Mouse (Mus musculus) urinary bladder, postnatal 36 days (tissue): Measurements from ENCODE around the gene Clca4a.
"Not testable (repeated sequence)": the region's sequence is repeated elsewhere in the genome, so short reads cannot be mapped to it uniquely, and the experiment has no call there.

Experiments used
- DNase-seq, 2 experiments: peaks; one replicate each; pipeline ENCODE4 v3.0.0; 2022; ENCODE audit warnings: low spot score in 2 of 2, mixed read lengths in 1 of 2

Gene Clca4a

DNA sequence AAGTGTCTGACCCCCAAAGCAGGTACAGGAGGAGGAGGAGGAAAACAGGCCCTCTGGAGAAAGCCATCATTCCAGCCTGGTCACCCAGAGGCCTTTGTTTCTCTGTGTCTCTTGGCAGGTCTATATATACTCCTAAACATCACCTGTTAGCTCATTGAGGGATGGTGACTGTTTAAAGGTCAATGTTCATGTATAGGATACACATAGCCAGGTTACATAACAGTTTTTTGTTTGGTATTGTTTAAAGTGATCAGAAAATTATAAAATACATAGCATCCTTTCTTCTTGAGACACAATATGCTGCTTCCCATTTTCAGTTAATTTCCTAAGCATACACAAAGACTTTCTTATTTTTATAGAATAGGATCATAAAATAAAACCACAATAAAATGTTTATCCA is at the start of gene Clca4a:
TSS of gene Clca4a (minus strand) at position 101 of the 400 bp plus-strand sequence.
- no peak for DNase-seq

DNA sequence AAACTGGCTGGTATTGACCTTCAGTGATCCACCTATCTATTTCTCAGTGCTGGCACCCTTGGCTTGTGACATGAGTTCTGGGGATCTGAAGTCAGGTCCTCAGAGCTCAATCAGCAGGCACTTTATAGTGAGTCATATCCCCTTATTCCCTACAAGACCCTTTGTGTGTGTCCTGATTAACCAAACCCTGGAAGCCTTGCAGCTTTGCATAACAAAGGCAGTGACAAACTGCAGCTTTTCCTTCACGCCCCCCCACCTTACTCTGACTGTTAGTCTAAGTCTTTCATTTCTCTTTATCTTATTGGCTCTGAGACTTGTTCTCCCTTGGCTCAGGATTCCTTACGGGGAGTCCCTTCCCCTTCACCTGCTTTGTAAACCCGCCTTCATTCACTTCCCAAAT is 43.0 kb upstream of the Clca4a start:
- no peak for DNase-seq

DNA sequence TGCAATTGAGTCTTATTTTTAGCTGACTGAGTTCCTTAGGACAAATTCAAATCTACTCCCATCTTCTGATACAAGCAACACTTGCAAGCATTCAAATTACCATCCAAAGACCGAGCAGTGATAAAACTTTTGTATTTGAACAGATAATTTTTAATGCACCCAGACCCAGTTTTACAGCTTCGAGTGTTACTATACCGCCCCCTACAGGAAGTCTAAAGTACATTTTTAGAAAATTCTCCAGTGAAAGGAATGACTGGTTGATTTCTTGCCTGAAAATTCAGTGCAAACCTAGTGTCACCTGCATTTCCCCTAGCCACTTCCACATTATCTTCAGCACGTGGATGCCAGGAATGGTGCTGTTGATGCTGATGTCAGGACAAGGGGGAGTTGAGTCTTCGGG is 29.6 kb upstream of the Clca4a start:
- no peak for DNase-seq

DNA sequence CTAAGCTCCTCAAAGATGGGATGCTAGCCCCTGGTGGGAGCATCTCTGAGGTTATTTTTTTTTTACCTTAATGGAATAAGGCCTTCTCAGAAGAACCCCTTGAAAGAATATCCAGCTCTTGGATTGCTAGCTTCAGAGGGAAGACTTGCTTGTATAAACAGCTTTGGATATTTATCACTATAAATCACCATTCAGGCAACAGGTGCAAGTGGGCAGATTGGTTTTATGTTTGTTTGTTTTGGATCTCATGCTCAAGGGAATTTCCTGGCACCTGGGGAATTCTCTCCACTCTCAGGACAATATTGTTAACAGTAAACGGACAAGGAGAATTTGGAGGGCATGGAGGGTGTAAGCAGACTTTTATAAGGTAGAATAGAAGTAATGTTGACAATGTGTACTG is 26.1 kb upstream of the Clca4a start:
- DNase-seq, result no peak

DNA sequence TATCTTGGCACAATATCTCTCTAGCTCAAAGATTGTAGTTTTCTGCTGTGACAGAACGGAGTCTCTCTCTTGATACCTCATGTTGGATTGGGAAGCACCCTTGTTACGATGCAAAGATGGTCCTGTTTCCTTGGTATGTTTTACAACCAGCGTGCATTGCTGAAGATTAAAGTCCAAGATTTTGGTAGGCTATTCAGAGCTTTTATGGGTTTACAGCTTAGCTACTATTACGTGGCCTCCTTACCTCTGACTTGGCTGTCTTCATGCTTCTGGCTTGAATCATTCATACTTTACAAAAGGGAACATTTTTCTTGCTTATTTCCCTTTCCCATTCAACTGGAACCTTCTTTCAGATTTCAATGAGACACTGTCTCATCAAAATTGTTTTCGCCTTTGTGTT is 18.2 kb upstream of the Clca4a start:
- DNase-seq, result no peak

DNA sequence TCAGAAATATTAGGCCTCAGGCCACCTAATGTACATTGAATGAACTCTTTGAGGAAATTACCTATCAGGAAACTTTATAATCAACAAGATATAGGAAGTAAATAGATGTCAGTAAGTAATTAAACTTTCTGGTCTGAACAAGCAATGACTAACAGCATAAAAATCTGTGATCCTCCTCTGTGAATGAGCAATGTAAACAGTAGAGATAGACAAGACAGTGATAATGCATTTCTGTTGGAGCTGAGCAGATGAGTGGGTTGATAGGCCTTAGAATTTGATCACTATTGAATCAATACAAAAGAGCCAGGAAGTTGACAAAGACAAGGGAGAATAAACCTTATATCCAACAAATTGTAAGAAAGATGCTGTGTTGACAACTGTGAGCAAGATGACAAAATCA is 17.8 kb upstream of the Clca4a start:
- no peak for DNase-seq

DNA sequence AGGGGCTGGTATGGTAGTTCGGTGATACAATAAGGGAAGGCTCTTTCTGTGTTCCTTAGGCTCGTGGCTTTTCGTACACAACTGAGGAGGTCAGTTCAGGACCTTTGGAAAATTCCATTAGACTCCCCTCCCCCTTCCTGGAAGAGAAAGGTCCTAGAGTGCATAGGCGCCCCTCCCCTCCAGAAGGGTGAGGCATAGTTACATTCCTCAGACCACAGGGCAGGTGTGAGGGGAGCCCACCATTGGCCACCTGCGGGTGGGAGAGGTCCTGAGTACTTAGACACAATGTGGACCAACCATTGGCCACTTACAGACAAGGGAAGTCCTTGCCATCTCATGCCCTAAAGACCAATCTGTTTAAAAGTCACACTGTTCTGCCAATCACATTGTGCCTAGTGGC is 11.0 kb upstream of the Clca4a start:
- no peak for DNase-seq

DNA sequence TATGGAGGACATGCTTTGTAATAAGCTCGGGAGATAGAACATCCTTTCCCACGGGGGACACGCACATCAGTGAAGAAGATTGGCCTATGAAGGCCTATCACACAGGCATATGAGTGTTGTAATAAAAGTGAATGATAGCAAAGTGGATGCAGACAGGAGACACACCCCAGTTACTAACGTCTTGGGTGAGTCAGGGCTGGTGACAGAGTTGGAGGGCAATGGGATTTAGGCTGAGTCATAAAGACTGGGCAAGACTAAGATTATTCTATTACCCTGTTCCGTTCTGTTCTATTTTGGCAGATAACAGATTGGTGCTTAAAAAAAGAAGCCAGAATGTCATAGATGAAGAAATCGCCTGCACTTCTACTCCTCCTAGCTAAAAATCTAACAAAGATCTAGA is 5.7 kb upstream of the Clca4a start:
- no peak for DNase-seq

DNA sequence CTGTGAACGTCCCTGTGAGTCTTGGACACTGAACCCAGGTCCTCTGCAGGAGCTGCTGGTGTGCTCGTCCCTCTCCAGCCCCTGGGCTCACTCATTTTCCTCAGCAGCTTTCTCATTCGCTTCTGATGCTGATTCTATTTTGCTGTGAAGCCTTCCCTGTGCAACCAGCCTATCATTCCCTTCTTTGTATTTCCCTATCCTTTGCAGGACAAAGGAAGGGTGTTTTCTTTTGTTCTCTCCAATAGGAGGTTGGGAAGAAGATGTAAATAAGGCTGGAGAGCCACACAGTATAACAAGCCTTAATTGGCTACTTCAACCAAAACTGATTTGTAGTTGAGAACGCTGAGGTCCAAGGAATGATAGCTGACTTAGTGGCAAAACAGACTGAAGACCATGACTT is 2.8 kb upstream of the Clca4a start:
- DNase-seq, result no peak

DNA sequence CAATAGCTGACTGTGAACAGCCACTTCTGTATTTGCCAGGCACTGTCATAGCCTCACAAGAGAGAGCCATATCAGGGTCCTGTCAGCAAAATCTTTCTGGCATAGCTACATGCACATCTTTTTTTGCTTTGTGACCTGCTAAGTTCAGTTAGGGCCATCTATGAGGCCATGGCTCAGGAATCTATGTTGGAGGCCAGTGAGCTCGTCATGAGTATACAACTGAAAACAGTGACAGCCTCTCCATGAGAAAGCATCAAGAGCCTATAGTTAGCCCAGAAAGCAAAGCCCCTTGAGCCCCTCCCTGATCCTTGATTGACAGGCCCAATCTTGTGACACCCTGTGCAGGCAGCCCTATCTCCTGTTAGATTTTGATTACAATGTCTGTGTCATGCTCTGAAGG is 1.2 kb upstream of the Clca4a start:
- DNase-seq, result no peak

DNA sequence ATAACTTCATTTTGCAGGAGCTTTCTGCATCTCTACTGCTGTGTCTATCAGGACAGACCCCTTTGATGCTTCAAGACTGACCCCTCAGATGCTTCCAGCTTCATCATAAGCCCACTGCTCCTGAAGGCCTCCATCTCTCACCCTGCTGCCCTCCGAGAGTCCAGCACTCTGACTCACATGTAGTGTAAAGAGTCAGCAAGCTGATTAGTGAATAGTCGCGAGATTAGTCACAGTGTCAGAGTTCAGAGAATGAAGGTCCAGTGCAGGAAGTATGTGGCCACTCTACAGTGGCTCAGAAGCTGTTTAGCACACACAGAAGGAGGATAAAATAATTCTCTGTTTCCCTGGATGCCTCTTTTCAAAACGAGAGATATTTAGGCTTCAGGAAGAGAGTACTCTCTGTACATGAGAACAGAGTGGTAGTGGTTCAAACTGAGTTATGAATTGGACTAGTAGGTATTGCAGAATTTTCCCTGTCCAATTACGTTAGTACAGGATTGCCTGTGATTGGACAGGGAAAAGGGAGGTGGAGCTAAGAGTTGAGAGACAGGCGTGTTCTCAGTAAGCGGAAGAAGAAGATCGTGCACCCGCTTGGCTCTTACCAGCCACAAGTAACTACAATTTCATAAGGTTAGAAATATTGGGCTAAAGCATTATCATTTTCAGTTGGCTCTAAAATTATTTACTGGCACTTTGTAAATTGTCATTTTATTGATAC is 3.1 kb downstream of the Clca4a start:
- DNase-seq, result peak in 1 of 2 experiments; percentile 4

DNA sequence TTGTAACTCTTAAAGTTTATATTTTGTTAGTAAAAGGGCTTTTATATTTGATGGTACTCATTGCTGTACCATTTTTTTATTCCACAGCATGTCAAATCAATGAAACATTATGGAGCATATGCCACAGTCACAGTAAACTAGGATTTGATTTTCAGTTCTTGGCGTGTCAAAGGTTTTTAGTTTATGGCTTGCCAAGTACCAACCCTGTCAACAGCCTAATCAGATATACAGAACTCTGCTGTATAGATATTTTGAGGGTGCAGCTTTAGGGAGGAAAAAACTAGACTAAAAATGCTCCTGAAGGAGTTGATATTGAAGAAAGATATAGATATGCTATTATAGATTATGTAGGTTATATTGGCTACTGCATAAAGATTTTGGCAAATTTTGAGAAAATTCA is 5.1 kb downstream of the Clca4a start:
- no peak for DNase-seq

DNA sequence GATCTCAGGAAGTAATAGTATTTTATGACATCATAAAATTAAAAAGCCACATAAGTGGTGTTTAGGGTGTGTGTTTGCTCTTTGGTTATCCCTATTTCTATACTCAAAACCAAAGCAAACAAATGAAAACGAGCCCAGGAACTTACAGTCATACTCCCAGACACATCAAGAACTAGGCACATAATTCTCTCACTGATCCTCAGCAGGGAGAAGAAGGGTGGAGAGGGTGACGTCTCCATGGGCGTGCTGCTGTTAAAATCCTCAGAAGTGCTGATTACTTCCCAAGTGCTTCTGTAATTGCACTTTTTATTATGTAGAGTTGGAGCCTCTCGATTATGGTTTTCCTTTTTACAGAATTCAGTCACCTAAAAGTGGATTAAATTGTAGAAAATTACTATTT is 8.8 kb downstream of the Clca4a start:
- DNase-seq, result no peak

DNA sequence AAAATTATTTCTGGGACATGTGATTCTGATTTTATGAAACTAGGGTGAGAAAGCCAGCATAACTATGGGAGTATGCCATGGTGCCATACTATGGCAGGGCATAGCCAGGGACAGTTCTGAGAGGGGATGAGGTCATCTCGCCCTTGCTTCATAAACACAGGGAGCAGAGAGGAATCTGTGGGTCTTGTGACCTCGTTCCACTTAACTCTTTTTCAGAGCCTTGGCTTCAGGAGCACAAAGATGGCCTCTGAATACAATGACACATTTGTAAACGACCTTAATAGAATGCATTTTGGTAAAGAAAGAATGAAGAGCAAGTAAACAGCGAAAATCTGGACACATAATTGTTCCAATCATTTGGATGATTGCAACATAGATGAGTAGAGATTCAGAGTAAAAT is 24.0 kb downstream of the Clca4a start:
- no peak for DNase-seq

DNA sequence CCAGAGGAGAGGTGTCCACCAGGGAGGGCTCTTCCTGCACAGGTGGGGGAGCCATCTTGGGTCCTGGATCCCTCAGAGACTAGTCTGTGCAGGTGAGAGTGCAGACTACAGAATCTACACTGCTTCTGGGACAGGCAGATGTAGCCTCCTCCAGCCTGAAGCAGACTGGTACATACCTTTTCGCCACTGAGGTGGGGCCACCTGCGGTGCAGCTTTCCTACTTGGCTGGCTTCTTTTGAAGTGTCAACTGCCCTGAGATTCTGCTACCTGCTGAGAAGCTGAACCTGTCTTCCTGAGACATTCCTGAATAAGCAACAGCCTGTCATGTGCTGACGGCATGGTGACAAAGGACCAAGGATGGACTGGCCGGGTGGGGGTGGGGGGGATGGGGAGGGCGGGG is 27.5 kb downstream of the Clca4a start:
- not testable (repeated sequence) for DNase-seq

DNA sequence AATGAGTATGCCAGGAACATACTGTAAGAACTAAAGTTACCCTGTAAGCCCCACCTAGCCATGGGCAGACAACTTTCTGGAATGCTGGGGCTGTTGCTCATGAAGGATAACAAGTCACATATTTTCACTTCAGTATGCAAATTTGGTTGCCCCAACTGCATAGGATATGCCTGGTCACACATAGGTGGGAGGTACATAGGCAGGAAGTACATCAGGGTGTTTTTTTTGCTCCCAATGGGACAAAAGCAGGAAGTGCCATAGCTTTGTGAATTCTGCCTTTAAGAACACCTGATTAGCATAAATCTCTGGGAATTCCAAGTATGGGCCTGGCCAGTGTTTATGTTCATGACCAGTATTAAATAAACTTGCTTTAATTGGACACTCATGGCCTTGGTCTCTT is 41.2 kb downstream of the Clca4a start:
- DNase-seq, result not testable (repeated sequence)

DNA sequence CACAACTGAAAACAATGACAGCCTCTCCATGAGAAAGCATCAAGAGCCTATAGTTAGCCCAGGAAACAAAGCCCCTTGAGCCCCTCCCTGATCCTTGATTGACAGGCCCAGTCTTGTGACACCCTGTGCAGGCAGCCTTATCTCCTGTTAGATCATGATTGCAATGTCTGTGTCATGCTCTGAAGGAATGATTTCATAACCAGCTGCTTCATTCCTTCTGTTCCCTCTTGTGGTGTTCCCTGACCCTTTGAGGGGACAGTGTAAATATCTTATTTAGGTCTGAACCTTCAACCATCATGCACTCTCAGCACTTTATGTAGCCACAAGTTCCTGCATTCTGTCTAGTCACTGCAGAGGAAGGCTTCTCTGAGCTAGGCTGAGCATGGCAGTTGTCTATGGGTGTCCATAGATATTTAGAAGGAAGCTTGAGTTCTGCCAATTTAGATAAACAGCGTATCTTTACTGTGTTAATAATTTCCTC is 41.8 kb downstream of the Clca4a start:
- DNase-seq, result no peak

DNA sequence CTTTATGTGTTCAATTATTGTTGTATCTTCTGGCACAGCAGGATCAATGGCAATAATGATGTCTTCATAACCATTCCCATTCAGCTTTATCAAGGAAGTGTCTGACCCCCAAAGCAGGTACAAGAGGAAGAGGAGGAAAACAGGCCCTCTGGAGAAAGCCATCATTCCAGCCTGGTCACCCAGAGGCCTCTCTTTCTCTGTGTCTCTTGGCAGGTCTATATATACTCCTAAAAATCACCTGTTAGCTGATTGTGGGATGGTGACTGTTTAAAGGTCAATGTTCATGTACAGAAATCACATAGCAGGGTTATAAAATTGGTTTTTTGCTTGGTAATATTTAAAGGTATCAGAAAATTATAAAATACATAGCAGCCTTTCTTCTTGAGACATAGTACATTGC is 42.5 kb downstream of the Clca4a start, which contains the start of gene Clca4b:
TSS of gene Clca4b (minus strand) at position 195 of the 400 bp plus-strand sequence.
- no peak for DNase-seq

DNA sequence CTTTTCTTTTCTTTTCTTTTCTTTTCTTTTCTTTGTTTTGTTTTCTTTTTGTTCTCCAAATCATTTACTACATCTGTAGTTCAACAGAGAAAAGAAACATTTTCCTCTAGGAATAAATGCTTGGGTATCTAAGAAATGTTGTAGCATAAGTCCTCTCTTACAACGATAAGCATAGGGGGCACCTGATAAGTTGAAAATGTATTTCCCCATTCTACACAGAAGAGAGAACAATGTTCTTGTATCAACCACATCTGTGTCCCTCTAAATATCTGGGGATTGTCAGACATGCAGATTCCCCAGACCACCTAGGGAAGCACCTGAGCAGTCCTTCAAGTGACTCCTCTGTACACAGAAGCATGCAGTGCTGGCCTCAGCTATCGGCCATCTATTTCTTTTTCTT is 60.8 kb downstream of the Clca4a start:
- no peak for DNase-seq
